Mouse (Mus musculus) mouse embryonic stem cell (cell line): ENCODE data around the gene Cryba1.

Experiments used
- in situ Hi-C, 2 experiments: fragments of 300-500 bp; cut with MboI; formaldehyde crosslinking; loops; 1 replicate in 1 of 2; 3 replicates in 1 of 2; pipeline ENCODE4 v1.14.3; 2019 to 2020; ENCODE audit warnings: low sequenced_read_pairs in 2 of 2, low pct_unique_long_range_greater_than_20kb in 1 of 2, mixed read lengths in 1 of 2; ENCODE audit not compliant: unreplicated experiment in 1 of 2

The Cryba1 gene

DNA sequence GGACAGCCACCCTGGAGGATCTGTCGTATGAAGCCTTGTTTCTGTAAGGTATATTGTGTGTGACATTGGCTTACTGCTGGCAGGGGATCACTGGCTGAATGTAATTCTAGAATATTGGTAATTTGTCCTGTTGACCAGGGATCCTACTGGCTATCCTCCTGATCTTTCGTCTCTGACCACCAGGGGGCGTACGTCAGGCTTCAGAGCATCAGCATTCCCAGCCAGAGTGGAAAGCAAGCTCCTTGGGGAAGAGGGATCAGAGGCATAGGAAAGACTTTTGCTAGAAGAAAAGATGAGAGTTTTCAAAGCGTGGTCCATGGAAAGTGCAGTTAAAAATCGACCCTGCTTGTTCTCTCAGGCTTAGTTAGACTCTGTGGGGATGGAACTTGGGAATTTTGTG is 12.2 kb upstream of the Cryba1 start:
- in situ Hi-C loops, result loop anchor here in 1 of 2 experiments (10.0 kb wide), 1 partner anchor 218 kb away; no protein-coding TSS in a partner anchor

DNA sequence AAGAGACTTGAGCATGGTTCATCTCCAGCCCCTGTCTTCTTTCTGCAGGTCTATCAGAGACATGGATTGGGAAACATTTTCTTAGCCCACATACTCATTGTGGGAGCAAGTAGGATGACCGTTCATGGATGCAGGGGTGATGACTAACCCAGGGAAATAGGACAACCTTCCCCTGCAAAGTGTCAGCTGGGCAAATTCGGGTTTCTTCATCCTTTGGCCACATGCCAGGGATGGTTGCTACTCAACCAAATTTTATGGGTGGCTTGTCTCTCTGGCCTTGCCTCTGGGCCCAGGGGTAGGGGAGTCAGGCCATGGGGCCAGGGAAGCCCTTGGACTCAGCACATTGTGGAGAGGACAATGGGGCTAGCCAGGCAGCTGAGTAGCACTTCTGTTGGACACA is 3.5 kb upstream of the Cryba1 start:
- in situ Hi-C loops, result no loop called here

DNA sequence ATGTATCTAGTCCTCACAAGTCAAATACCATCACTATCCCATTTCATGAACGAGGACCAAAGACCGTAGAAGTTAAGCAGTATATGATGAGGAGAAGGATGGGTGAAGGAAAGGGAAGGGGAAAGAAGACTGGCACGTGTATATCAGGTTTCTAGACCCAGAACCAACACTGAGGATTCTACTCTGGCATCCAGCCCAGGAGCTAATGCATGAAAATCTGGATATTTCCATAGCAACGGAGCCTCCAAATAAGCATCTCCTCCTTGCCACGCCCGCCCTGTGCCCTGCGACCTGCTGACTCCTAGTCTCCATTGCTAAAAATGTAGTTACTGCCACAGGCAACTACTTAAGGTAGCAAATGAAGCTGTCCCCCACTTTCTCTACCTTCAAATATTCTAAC is 317 bp downstream of the Cryba1 start:
- in situ Hi-C loops, result no loop called here

DNA sequence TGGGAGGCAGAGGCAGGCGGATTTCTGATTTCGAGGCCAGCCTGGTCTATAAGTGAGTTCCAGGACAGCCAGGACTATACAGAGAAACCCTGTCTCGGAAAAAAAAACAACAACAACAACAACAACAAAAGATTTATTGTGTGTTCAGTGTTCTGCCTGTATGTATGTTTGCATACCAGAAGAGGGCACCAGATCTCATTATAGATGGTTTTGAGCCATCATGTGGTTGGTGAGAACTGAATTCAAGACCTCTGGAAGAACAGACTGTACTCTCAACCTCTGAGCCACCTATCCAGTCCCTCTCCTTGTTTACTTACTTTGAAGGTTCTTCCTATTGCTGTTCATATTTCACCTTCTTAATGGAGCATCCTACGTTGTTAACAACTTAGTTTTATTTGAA is 3.7 kb downstream of the Cryba1 start:
- in situ Hi-C loops, result no loop called here

DNA sequence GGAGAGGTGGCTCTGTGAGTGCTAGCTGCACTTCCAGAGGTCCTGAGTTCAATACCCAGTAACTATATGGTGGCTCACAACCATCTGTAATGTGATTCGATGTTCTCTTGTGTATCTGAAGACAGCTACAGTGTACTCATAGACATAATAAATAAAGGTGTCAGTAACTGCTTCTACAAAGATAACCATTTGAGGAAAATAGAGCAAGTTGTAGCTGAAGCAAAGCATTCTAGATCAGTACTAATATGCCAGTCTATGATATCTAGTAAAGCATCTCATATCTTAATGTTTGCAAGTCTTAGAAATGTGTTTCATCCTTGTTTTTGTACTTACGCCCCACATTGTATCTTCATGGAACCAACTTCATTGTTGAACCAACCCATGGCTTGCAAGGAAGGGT is 6.0 kb downstream of the Cryba1 start:
- in situ Hi-C loops, result no loop called here

DNA sequence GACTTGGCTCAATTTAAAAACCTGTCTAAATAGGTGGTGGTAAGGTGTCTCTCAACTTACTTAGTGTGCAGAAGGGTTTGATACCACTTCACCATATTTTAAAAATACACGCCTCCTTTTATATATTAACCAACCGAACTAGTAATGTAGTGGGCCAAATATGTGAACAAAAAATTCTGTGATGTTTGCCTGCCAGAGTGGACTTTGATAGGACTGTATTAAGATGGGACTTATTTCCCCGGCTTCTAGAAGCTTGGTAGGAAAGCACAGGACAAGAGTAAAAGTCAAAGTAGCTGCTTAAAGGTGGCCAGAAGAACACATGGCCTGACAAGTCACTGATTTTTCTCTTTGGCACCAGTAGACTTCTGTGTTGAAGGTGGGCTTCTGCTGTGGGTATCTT is 11.3 kb downstream of the Cryba1 start:
- in situ Hi-C loops, result no loop called here

DNA sequence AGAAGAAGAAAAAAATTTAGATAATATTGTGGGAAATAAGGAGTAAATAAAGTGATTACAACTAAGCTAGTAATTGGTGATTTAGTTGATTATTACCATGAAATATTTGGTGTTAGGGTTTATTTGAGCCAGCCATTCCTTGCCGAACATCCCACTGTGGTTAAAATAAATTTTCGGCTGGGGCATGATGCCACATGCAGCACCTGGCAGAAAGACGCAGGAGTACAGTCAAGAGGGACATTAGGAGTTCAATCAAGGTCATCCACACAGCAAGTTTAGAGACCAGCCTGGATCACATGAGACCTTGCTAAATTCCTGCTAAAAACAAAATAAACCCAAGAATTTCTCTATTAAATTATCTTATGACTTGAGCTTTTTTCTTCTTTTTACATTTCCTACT is 16.0 kb downstream of the Cryba1 start:
- in situ Hi-C loops, result no loop called here

DNA sequence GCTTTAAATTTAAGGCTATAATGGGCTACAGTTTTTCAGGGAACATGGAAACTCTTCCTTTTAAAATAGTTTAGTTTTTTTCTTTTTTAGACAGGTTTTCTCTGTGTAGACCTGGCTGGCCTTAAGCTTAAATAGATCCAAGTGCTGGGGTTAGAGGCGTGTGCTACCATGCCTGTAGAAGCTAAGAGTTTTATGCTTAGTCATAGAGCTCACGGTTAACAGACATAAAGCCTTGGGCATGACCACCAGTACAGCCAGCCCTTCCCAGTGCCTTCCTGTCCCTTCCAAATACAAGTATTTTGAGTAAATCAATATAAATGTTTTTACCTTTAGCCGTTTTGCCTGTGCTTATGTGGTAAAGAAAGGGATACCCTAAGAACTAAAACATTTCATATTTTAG is 19.2 kb downstream of the Cryba1 start:
- in situ Hi-C loops, result no loop called here

DNA sequence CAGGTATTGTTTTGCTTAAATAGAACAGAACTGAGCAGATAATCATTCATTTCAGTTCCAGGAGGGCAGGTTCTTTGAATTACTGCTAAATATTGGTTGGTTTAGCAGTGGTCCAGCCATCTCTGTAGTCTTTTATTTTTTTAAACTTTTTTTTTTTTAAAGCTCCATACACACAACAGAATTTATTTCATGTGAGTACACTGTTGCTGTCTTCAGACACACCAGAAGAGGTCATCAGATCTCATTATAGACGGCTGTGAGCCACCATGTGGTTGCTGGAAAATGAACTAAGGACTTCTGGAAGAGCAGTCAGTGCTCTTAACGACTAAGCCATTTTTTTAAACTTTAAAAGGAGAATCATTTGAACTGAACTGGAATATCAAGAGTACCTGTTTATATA is 27.9 kb downstream of the Cryba1 start:
- in situ Hi-C loops, result no loop called here

DNA sequence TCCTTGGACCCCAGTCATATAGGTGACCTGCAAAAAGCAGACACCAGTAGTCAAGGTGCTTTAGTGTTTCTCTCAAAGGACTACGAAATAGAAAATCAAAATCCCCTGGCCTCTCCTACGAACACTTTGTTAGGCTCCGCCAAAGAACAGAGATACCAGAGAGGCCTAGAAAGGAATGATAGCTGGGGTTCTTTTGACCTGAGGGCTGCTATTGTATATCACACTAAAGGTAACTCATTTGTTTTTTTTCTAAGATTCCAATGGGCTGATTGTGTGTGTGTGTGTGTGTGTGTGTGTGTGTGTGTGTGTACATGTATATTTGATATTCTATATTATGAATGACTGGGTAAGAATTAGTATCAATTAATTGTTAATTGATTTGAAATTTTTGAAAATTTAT is 32.1 kb downstream of the Cryba1 start:
- in situ Hi-C loops, result no loop called here

DNA sequence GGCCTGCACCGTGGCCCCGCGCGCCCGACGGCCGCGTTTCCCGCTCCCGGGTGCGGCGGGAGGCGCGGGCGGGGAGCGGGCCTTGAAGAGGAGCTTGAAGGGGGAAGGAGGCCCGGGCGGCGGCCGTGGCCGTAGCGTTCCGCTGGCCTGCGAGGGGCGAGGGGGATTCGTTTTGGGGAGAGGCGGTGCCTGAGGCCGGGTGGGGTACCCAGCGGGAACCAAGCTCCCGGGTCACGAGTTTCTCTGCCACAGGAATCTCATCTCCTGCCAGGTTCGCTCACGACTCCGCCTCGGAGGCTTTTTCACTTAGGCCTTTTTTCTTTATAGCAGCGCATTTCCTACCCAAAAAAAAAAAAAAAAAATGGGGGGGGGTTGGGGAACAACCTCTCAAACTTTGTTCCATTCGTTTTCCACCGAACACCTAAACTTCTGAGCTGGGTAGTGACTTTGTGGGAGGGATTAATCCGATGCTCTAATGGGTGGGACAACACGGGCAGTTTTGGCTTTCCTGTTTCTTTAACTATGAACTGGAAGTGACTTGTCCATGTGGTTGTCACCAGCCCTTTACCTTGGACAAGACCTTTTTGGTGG is 37.4 kb downstream of the Cryba1 start:
- in situ Hi-C loops, result no loop called here

DNA sequence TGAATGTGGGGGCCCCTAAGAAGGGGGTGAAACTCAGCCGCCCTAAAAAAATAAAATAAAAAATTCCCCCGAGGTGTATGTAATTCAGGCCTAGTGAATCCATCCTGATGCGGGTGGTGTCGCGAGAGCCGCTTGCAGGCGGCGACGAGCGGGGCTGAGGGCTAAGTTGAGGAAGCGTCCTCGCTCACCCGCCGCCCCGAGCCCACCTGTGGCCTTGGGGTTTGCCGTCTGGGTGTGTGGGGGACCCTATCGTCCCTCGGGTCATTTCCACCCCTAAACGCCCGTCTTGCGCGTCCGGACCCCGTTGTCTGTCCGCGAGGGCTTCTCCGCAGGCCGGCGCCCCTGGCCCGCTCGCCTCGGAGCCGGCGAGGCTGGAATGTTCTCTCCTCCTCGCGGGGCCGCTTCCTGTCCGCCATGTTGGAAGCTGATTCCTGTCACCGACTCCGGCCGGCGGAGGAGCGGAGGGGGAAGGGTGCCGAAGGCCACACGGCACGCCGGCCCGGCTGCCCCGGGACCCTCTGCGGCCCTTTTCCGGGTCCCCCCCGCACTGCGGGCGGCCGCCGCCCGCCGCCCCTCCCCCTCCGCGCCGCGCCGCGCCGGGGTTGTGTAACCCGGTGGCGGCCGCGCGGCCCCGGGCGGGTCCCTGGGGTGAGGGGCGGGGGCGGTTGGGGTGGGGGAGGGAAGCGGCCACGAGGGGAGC is 38.1 kb downstream of the Cryba1 start:
- in situ Hi-C loops, result no loop called here

DNA sequence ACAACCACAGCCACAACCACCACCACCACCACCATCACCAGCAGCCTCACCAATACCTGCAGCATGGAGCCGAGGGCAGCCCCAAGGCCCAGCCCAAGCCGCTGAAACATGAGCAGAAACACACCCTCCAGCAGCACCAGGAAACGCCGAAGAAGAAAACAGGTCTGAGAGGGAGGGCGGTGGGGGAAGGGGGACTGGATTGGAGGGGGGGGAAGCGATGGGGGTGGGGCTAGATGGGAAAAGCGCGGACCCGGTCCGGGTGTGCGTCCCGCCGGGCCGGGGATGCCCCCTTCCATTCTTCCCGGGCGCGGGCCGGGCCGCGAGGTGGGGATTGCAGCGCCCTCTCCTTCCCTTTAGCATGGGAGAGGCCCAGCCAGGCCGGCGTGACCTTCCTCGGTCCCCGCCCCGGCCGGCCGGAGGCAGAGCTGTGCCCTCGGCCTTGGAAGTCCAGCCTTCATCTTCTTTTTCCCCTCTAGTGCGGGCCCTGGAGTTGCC is 38.7 kb downstream of the Cryba1 start:
- in situ Hi-C loops, result no loop called here

DNA sequence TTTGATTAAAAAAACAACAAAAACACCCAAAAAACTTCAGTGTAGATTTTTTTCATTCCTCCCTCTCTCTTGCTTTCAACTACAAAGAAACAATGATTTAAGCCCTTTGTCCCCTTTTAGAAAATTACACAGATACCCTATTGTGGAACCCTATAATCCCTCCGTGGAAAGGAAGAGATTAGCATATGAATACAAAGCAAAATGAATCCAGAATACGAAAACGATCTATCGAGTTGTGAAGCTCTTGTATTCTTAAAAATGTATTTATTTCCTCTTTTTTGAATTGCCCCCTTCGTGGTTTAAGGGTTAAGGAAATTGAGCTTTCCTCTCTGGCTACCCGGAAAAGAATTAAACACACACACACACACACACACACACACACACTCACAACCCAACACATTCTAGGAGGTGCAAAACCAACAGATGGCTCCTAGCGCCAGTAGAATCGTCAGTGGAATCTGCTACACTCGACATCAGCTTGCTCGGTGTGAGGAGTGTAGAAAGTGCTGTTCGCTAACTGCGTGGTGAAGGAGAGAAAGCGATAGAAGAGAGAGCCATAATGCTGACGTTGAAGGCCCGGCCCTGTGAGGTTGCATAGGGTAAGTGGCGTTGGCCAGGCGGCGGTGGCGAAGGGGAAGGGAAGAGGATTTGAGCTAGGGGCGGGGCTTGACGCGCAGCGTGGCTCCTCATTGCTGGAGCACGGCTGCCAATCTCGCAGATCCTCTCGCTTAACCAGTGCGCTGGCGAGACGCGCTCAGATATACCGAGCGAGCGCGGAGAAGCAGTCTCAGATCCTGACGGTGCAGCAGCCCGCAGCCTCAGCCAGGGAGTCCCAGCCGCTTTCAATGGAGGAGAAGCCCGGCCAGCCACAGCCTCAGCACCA is 39.5 kb downstream of the Cryba1 start, which contains the start of gene Nufip2:
Gene Nufip2 (plus strand): TSS at position 773 of the 883 bp plus-strand sequence.
- in situ Hi-C loops, result no loop called here

DNA sequence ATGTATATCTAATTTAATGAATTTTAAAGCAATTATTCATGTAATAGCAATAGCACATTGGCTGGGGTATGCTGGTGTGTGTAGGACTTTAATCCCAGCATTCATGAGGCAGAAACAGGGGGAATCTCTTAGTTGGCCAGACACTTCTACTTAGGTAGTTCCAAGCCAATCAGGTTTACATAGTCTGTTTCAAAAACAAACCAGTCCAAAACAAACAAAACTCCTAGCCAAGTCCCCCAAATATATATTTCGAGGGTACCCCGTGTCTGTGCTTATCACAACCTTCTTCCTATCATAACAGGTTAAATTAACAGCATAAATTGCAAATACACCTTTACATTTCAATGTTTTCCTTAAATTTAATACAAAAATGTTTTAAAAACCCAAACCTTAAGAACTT is 40.2 kb downstream of the Cryba1 start:
- in situ Hi-C loops, result no loop called here

DNA sequence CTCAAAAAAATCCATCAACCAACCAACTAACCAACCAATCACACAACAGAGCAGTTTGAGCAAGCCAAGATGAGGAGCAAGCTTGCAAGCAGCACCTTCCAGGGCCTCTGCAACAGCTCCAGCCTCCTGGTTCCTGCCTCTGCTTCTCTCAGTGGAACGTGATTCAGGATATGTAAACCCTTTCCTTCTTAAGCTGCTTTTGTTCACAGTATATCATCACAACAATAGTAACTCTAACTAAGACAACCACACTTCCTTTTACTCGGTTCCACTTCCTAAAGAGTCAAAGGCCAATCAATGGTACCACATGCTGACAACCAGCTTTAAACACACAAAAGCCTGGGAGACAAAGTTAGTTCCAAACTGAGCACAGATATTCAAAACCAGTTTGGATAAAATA is 45.1 kb downstream of the Cryba1 start:
- in situ Hi-C loops, result no loop called here

DNA sequence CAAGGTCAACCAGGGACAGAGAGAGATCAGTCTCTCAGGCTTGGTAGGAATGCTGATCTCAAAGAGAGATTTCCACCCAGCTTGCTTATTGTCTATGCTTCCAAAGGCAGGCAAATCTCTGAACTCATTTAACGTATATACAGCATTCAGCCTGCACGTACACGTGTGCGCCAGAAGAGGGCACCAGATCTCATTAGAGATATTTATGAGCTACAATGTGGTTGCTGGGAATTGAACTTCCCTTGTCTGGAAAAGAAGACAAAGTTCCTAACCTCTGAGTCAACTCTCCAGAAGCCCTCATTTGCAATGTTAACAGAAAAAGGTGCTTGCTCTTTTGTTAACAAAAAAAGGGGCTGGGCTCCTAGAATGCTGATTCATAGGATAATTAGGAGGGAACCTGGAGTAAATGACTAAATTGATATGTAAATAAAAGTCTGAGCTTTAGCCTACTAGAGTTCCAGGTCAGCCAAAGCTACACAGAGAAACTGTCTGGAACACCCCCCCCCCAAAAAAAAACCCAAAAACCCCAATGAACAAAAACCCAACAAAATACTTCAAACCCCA is 51.6 kb downstream of the Cryba1 start:
- in situ Hi-C loops, result no loop called here

DNA sequence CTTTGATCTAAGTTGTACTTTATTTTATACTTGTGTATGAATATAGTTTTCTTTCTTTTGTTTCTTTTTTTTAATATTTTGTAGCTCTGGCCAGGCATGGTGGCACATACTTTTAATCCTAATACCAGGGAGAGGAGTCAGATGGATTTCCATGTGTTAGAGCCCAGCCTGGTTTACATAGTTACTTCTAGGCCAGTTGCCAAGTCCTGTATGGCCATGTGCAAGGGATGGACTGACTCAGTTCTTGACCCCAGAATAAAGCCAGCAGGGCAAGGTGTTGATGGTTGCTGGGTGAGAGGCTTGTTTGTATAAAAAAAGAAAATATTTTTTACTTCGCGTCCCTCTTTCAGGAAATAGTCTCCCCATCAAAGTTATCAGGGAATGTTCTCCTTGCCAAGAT is 52.3 kb downstream of the Cryba1 start:
- in situ Hi-C loops, result no loop called here
